In genomic region chr16:34531506-34531905, GRCm38 (mm10) we compare ENCODE assay signal across 9 mouse cellular contexts. TPM values are rescaled to one million over a fixed set of nuclear protein-coding genes. Genes with fewer than 3 reads are reported as not detected.
A peak's percentile ranks its signal among the peaks of the same experiment; 100 is the strongest.
DNase-seq lines count a peak whose midpoint lies in the region; ATAC-seq and TF ChIP-seq lines count a peak whose summit lies in the region.
"Had no signal": no experiment of that assay in that cellular context is flagged by ENCODE, and none has a peak within 500 bp of the region (broad histone marks: within the 10 kb centered on the region; RNA-seq: fewer than 3 reads in every experiment).

No protein-coding gene starts in this region.

- H3K4me2 ChIP-seq in liver, embryonic 12.5 days, result no peak overlapping the region
- H3K4me2 ChIP-seq in lung, postnatal 0 days (replicated peaks; ENCODE audit: low read depth, low read length), result no peak overlapping the region
- H3K4me2 ChIP-seq: heart, embryonic 15.5 days had no signal

- no peak overlapping the region for H3K4me3 ChIP-seq in cerebellum, adult 2 months (replicated peaks; ENCODE audit: insufficient read depth, low read depth, low read length)
- no peak overlapping the region for H3K4me3 ChIP-seq in liver, adult 2 months (ENCODE audit: insufficient read depth, low read depth, low read length)
- no peak overlapping the region for H3K4me3 ChIP-seq in liver, embryonic 12.5 days
- H3K4me3 ChIP-seq in lung, postnatal 0 days (ENCODE audit: low read depth, low read length), result no peak overlapping the region
- H3K4me3 ChIP-seq: heart, embryonic 15.5 days had no signal

- 0 out of 2 replicates have a peak, but pooled peaks cover 2% of the 10 kb centered on the region for H3K4me1 ChIP-seq in cerebellum, adult 2 months (ENCODE audit: control insufficient read depth, insufficient read depth, low read length)
- no peaks in the 10 kb centered on the region for H3K4me1 ChIP-seq in liver, adult 2 months (ENCODE audit: control insufficient read depth, insufficient read depth, low read length)
- H3K4me1 ChIP-seq in liver, embryonic 12.5 days, result peaks cover 14% of the 10 kb centered on the region
- H3K4me1 ChIP-seq in lung, postnatal 0 days (ENCODE audit: insufficient read depth, low read depth, low read length), result no peaks in the 10 kb centered on the region; the same call in 1 of the 2 replicates

- TF ChIP-seq EP300 in lung, postnatal 0 days (IDR thresholded peaks at IDR 0.05), result 0 out of 2 replicates have a peak, but pooled peaks have one; percentile 9

- H3K9ac ChIP-seq in liver, adult 2 months (ENCODE audit: low read depth, low read length), result no peak overlapping the region
- no peak overlapping the region for H3K9ac ChIP-seq in liver, embryonic 12.5 days
- H3K9ac ChIP-seq in lung, postnatal 0 days (replicated peaks; ENCODE audit: low read depth), result no peak overlapping the region
- H3K9ac ChIP-seq: heart, embryonic 15.5 days had no signal

- no peaks in the 10 kb centered on the region for H3K36me3 ChIP-seq in liver, adult 2 months (ENCODE audit: control insufficient read depth, insufficient read depth, low read length)
- H3K36me3 ChIP-seq in liver, embryonic 12.5 days, result no peaks in the 10 kb centered on the region
- no peaks in the 10 kb centered on the region for H3K36me3 ChIP-seq in lung, postnatal 0 days (ENCODE audit: insufficient read depth, low read length)
- H3K36me3 ChIP-seq: heart, embryonic 15.5 days had no signal

- TF ChIP-seq POLR2A in cerebellum, adult 2 months (IDR thresholded peaks at IDR 0.05; ENCODE audit: borderline replicate concordance, insufficient read depth, low read length), result no peak
- no peak for TF ChIP-seq POLR2A in liver, adult 2 months (IDR thresholded peaks at IDR 0.05; ENCODE audit: extremely low read depth, insufficient read depth, low read length)

- peak; percentile 26 to 38 for DNase-seq in cerebellum, adult 2 months
- DNase-seq in liver, adult 2 months (ENCODE audit: extremely low read depth, low read depth, low spot score), result peak; percentile 13
- DNase-seq in ZHBTc4 (ENCODE audit: low read depth, low spot score), result peak; percentile 48
- DNase-seq in forelimb bud, embryonic 11.5 days (ENCODE audit: low read depth, low spot score), result peak; percentile 40
- DNase-seq in lung, postnatal 0 days (ENCODE audit: low spot score), result peak; percentile 60

- H3K27ac ChIP-seq in cerebellum, adult 2 months (ENCODE audit: insufficient read depth, low read length), result no peak overlapping the region
- H3K27ac ChIP-seq in liver, adult 2 months (replicated peaks; ENCODE audit: insufficient read depth, low read depth, low read length), result no peak overlapping the region
- no peak overlapping the region for H3K27ac ChIP-seq in liver, embryonic 12.5 days
- no peak overlapping the region for H3K27ac ChIP-seq in lung, postnatal 0 days (ENCODE audit: low read length)
- H3K27ac ChIP-seq: heart, embryonic 15.5 days had no signal

- no peaks in the 10 kb centered on the region for H3K79me2 ChIP-seq in liver, adult 2 months (ENCODE audit: control insufficient read depth, insufficient read depth, low read length)

- peak; percentile 54; the same call in 1 of the 2 replicates for TF ChIP-seq CTCF in cerebellum, adult 2 months (IDR thresholded peaks at IDR 0.05; ENCODE audit: borderline replicate concordance, insufficient read depth, low read depth, low read length)
- TF ChIP-seq CTCF in liver, adult 2 months (IDR thresholded peaks at IDR 0.05; ENCODE audit: low read depth, low read length), result peak; percentile 62; the same call in 1 of the 2 replicates
- TF ChIP-seq CTCF in lung, postnatal 0 days (IDR thresholded peaks at IDR 0.05), result peak; percentile 81

- 6% methylated on average over 1 of the region's 1 CpGs for WGBS in cerebellum, adult 2 months
- 0% methylated on average over 1 of the region's 1 CpGs for WGBS in liver, adult 2 months
- 0% methylated on average over 1 of the region's 1 CpGs for WGBS in liver, embryonic 12.5 days (ENCODE audit: insufficient replicate concordance)
- 3% methylated on average over 1 of the region's 1 CpGs for WGBS in lung, postnatal 0 days

- ATAC-seq in cerebellum, adult (ENCODE audit: insufficient number of reproducible peaks, low FRiP score, low TSS enrichment), result no peak
- no peak for ATAC-seq in liver, embryonic 12.5 days
- no peak for ATAC-seq in lung, postnatal 0 days
- ATAC-seq in erythroblast, adult 5-6 weeks (replicated peaks; ENCODE audit: low FRiP score, poor library complexity, severe bottlenecking), result no peak

- H3K9me3 ChIP-seq in liver, embryonic 12.5 days (replicated peaks), result no peaks in the 10 kb centered on the region
- H3K9me3 ChIP-seq in lung, postnatal 0 days (ENCODE audit: low read length), result no peaks in the 10 kb centered on the region
- H3K9me3 ChIP-seq: heart, embryonic 15.5 days had no signal

- no peaks in the 10 kb centered on the region for H3K27me3 ChIP-seq in cerebellum, adult 2 months (ENCODE audit: control insufficient read depth, insufficient read depth, low read length)
- H3K27me3 ChIP-seq in liver, adult 2 months (ENCODE audit: control insufficient read depth, insufficient read depth, low read length), result no peaks in the 10 kb centered on the region
- no peaks in the 10 kb centered on the region for H3K27me3 ChIP-seq in liver, embryonic 12.5 days (replicated peaks)
- H3K27me3 ChIP-seq in lung, postnatal 0 days (replicated peaks; ENCODE audit: insufficient read depth, low read length), result no peaks in the 10 kb centered on the region
- H3K27me3 ChIP-seq: heart, embryonic 15.5 days had no signal

RNA-seq across cellular contexts. Expression of gene Kalrn, which starts 41.8 kb away (rescaled TPM):
- polyA plus RNA-seq in cerebellum, adult 2 months (2012; rRNA removed), result 17.9 and 19.7 TPM in 2 replicates
- 25.2 and 34.8 TPM in 2 replicates for total RNA-seq in liver, adult 2 months (2014; rRNA removed)
- 14.0 and 15.4 TPM in 2 replicates for polyA plus RNA-seq in liver, adult 2 months (2012; rRNA removed)
- 18.4 and 18.6 TPM in 2 replicates for polyA plus RNA-seq in liver, embryonic 12.5 days (2016; fragmentation: Nextera tagmentation; extraction: Ambion mirVana)
- polyA plus RNA-seq in lung, postnatal 0 days (2015; fragmentation: Nextera tagmentation; extraction: Ambion mirVana), result 12.7 and 13.6 TPM in 2 replicates
- not detected in 2 replicates for total RNA-seq in erythroblast, adult 5-6 weeks (2015; ENCODE audit: low replicate concordance)
- total RNA-seq in erythroblast, adult 5-6 weeks (2017; ENCODE audit: low replicate concordance), result 0.84 and 0.94 TPM in 2 replicates
